Mouse (Mus musculus) neural tube, embryonic 11.5 days (tissue): ENCODE results near the gene Cradd. TPM values are rescaled to one million over a fixed set of nuclear protein-coding genes. Genes with fewer than 3 reads are reported as not detected.

Source experiments
- ATAC-seq: fragments of 200-750 bp; cut with Nextera tagmentation; 2 replicates; pipeline ENCODE4 v1.8.0; 2017; ENCODE audit warnings: moderate number of reproducible peaks, mild to moderate bottlenecking, moderate TSS enrichment, moderate library complexity; ENCODE audit not compliant: insufficient read depth, low FRiP score, low TSS enrichment
- DNase-seq: peaks from one replicate; pipeline ENCODE4 v3.0.0-alpha.2; 2015; ENCODE audit warnings: low spot score
- H3K27ac ChIP-seq: fragments of 300-500 bp; sonication (generic); 2 replicates; pipeline ENCODE4 v1.5.1; 2014; ENCODE audit warnings: low read depth, mild to moderate bottlenecking, low read length
- H3K27me3 ChIP-seq: fragments of 300-500 bp; sonication (generic); 2 replicates; pipeline ENCODE4 v1.6.1; 2014; ENCODE audit warnings: mild to moderate bottlenecking, low read length, mixed read lengths; ENCODE audit not compliant: control insufficient read depth, insufficient read depth
- H3K36me3 ChIP-seq: fragments of 300-500 bp; sonication (generic); 2 replicates; pipeline ENCODE4 v1.6.1; 2014; ENCODE audit warnings: mild to moderate bottlenecking, low read length, moderate library complexity, mixed read lengths; ENCODE audit not compliant: control insufficient read depth, insufficient read depth
- H3K4me1 ChIP-seq: fragments of 300-500 bp; sonication (generic); 2 replicates; pipeline ENCODE4 v1.6.1; 2014; ENCODE audit warnings: low read length, mixed read lengths; ENCODE audit not compliant: control insufficient read depth, insufficient read depth
- H3K4me2 ChIP-seq: fragments of 300-500 bp; sonication (generic); 2 replicates; pipeline ENCODE4 v1.6.1; 2014; ENCODE audit warnings: low read depth, mild to moderate bottlenecking, moderate library complexity
- H3K4me3 ChIP-seq: fragments of 300-500 bp; sonication (generic); 2 replicates; pipeline ENCODE4 v1.5.1; 2014; ENCODE audit warnings: low read depth, low read length
- H3K9ac ChIP-seq: fragments of 300-500 bp; sonication (generic); 2 replicates; pipeline ENCODE4 v1.6.1; 2014; ENCODE audit warnings: mild to moderate bottlenecking, low read length
- H3K9me3 ChIP-seq: fragments of 300-500 bp; sonication (generic); 2 replicates; pipeline ENCODE4 v1.6.1; 2016; ENCODE audit warnings: low read length; ENCODE audit not compliant: control insufficient read depth
- WGBS: fragments of 180-500 bp; shearing (Covaris S2); extraction: QIAGEN DNeasy Blood & Tissue Kit; methylation state at CpG from one replicate; pipeline ENCODE4 v1.1.7; 2014; 5-methylcytosine and 5-hydroxymethylcytosine counted together
- polyA plus RNA-seq: library from polyadenylated mRNA; unstranded; fragments of >200 nt; fragmentation: Nextera tagmentation; extraction: Ambion mirVana; gene quantifications from 2 replicates; pipeline ENCODE4 v1.2.1, GENCODE M21; 2014

Gene Cradd
- polyA plus RNA-seq, 1 experiment from 2014 or later: 12.5 TPM

DNA sequence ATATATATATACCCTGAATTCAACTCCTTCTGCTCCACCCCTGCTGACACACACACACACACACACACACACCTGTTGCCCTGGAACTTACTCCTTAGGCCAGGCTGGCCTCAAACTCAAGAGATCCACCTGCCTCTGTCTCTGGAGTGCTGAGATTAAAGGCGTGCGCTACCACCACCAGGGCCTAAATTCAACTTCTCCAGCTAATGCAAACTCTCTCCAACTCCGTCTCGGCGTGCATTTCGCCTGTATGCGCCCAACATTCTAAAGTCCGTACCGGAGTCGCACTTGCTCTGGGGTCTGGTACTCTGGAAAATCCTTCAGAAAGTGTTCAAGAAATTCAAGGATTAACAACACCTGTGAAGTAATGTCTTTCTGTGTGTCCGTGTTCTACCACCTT, 8.6 kb downstream of the Cradd start:
- no peak overlapping the region for H3K9ac ChIP-seq
- H3K27me3 ChIP-seq: no peaks in the 10 kb centered on the region
- no peaks in the 10 kb centered on the region for H3K36me3 ChIP-seq
- ATAC-seq: no peak
- no peaks in the 10 kb centered on the region for H3K9me3 ChIP-seq
- H3K4me1 ChIP-seq: peaks cover 23% of the 10 kb centered on the region
- 89% methylated on average over 11 of the region's 11 CpGs for WGBS
- no peak overlapping the region for H3K4me3 ChIP-seq
- H3K27ac ChIP-seq: no peak overlapping the region
- H3K4me2 ChIP-seq: no peak overlapping the region
- no peak for DNase-seq

DNA sequence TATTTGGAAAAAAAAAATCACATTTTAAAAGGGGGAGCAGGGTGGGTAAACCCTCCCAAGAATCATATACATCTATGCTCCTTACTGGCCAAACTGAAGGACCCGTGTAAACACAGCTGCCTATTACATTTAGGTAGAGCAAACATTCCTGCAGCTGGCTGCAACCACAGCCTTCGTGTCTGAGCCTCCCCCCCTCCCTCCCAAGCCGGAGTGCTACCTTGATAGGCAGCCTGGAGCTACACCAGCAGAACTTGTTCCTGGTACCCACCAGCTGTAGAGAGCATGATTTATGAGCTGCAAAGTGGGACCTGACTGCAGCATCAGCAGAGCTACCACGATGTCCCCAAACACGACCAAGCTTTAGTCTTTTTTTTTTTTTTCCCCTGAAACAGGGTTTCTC, 9.9 kb downstream of the Cradd start:
- DNase-seq: no peak
- 28% methylated on average over 5 of the region's 5 CpGs for WGBS
- no peak overlapping the region for H3K4me3 ChIP-seq

DNA sequence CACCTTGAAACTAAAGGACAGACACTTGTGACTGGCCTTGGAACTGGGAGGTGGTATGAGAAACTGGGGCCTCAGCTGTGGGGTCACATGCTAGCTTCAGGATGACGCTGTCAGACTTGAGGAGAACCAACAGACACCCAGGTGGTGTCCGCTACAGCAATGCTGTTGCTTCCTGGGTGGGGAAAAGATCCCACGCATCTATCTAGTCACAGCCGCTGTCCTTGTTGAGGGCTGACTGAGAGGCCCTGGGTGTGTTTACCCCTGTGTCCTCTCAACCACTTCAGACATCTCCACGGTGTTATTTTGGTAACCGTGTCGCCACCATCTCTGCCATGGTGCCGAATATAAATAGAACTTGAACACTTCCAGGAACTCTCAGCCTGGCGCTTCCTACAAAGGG, 10.4 kb downstream of the Cradd start:
- WGBS: 66% methylated on average over 9 of the region's 9 CpGs
- no peak for ATAC-seq
- Histone ChIP-seq H3K9ac (no peak overlapping the region), H3K4me3 (no peak overlapping the region), H3K27me3 (no peaks in the 10 kb centered on the region), H3K4me1 (peaks cover 27% of the 10 kb centered on the region), H3K36me3 (no peaks in the 10 kb centered on the region), H3K27ac (no peak overlapping the region), H3K9me3 (no peaks in the 10 kb centered on the region), H3K4me2 (no peak overlapping the region)
- no peak for DNase-seq

More for the DNA sequence above, 9.9 kb downstream of the Cradd start:
- Histone ChIP-seq H3K9me3 (no peaks in the 10 kb centered on the region), H3K4me2 (no peak overlapping the region), H3K9ac (no peak overlapping the region), H3K4me1 (peaks cover 27% of the 10 kb centered on the region), H3K27me3 (no peaks in the 10 kb centered on the region), H3K27ac (no peak overlapping the region), H3K36me3 (no peaks in the 10 kb centered on the region)
- no peak for ATAC-seq

DNA sequence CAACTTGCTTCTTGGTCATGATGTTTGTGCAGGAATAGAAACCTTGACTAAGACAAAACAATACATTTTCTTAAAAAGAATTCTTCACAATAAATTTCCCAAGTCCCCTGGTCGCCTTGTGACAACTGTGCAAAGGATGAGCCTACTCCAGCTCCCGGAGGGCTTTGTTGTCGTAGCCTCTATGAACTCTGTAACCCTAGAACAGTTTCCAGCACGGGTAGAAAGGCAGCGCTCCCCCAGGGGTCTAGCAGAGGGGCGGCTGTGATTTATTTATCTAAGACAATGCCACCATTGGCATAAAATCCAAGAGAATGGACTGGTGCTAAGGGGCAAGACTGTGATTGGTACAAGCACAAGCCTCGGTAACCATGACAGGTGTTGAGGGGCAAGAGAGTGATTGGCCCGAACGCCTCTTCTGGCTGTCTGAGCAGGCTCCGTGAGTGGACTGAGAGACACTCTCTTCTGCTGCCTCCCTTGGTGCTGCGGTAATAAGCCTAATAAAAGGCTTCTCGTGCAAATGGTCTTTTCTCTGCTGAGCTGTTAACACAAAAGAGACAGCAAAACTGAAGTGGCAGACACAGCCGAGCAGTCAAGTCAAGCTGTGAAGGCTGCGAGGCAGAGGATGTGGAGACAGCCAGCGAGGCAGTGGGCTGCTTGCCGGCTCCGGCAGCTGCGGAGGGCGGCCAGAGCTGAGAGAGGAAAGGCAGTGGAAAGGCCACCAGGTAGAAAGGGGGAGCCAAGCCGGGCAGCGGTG, 13.1 kb downstream of the Cradd start:
- H3K27me3 ChIP-seq: no peaks in the 10 kb centered on the region
- H3K9ac ChIP-seq: peak overlapping the region; percentile 23
- peak overlapping the region; percentile 25 for H3K4me2 ChIP-seq
- H3K4me3 ChIP-seq: no peak overlapping the region
- H3K36me3 ChIP-seq: no peaks in the 10 kb centered on the region
- 6% methylated on average over 21 of the region's 21 CpGs for WGBS
- no peaks in the 10 kb centered on the region for H3K9me3 ChIP-seq
- H3K4me1 ChIP-seq: peaks cover 20% of the 10 kb centered on the region
- ATAC-seq (peak; percentile 92), DNase-seq (peak; percentile 75)
- peak overlapping the region; percentile 65; the same call in 1 of the 2 replicates for H3K27ac ChIP-seq

DNA sequence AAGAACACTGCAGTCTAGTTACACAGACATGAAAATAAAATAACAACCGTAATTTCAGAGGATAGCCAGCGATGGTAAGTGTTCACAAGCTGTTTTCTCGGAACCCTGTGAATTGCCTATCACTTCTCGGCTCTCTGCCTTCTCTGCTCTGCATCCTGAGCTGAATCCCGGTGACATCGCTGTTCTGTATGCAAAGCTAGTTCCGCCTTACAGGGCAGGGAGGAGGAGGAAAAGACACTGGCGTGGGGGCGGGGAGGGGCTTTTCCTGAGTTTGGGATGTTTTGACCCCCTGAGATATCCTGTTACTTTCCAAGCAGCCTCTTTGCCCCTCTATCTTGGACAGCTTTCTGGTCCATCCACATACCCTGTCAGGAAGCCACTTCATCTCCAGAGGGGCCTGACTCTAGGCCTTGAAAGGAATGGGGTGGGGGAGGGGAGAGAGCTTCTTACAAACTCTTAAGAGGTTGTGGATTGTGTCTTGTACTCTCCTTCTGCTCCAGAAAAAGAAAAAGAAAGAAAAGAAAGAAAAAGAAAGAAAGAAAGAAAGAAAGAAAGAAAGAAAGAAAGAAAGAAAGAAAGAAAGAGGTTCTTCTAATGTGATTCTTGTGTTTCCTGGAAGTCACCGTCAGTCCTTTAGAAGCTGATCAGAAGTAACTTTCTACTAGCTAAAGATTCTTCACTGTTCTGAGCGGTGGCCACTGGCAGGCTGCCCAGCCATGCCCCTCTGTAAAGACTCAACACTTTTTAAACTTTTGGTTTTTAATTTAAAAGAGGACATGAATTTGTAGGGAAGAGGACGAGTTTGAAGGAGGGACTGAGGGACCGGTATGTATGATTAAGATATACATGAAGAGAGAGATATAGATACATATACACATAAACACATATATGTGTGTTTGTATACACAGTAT, 14.3 kb downstream of the Cradd start:
- Histone ChIP-seq H3K9me3 (no peaks in the 10 kb centered on the region), H3K27ac (no peak overlapping the region), H3K4me1 (peaks cover 18% of the 10 kb centered on the region), H3K27me3 (no peaks in the 10 kb centered on the region), H3K36me3 (no peaks in the 10 kb centered on the region), H3K4me2 (no peak overlapping the region), H3K9ac (no peak overlapping the region), H3K4me3 (no peak overlapping the region)
- 46% methylated on average over 13 of the region's 13 CpGs for WGBS
- ATAC-seq: no peak
- DNase-seq: no peak

DNA sequence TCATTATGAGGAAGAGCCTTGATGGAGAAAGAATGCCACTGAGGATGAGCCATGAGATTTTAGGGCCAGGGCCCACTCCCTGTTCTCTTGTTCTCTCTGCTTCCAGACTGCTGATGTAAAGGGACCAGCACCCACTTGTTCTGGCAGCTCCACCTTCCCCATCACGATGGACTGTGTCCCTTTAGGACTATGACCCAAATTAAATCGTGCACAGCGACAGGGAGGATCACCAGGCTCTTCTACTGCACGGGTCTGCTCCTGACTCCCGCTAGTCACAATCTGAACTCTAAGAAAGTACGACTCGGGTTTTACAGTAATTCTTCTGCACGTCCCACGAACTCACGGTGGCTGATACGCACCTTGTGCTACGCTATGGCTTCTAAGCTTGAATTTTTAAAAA, 14.9 kb downstream of the Cradd start:
- H3K4me3 ChIP-seq: no peak overlapping the region

DNA sequence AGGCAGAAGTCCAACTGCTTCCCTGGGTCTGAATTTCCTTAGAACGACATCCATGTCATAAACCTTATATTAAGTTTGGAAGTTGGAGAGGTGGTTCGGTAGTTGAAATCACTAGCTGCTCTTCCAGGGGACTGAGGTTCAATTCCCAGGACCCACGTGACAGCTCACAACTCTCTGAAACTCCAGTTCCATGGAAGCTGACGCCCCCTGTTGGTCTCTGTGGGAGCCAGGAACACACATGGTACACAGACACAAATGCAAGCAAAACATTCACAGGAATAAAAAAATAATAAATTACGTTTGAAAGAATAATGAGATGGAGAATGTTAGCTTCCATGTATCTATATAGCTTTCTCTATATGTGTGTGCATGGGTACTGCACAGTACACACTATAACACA, 16.0 kb downstream of the Cradd start:
- Histone ChIP-seq H3K4me2 (no peak overlapping the region), H3K27me3 (no peaks in the 10 kb centered on the region), H3K36me3 (no peaks in the 10 kb centered on the region), H3K27ac (no peak overlapping the region), H3K4me1 (peaks cover 18% of the 10 kb centered on the region), H3K9ac (no peak overlapping the region), H3K4me3 (no peak overlapping the region), H3K9me3 (no peaks in the 10 kb centered on the region)
- ATAC-seq (no peak), DNase-seq (no peak)
- 84% methylated on average over 5 of the region's 5 CpGs for WGBS

More for the DNA sequence above, 14.9 kb downstream of the Cradd start:
- Histone ChIP-seq H3K9ac (no peak overlapping the region), H3K36me3 (no peaks in the 10 kb centered on the region), H3K27me3 (no peaks in the 10 kb centered on the region), H3K9me3 (no peaks in the 10 kb centered on the region), H3K4me2 (no peak overlapping the region), H3K27ac (no peak overlapping the region), H3K4me1 (peaks cover 18% of the 10 kb centered on the region)
- DNase-seq: no peak
- WGBS: 78% methylated on average over 12 of the region's 12 CpGs
- no peak for ATAC-seq

DNA sequence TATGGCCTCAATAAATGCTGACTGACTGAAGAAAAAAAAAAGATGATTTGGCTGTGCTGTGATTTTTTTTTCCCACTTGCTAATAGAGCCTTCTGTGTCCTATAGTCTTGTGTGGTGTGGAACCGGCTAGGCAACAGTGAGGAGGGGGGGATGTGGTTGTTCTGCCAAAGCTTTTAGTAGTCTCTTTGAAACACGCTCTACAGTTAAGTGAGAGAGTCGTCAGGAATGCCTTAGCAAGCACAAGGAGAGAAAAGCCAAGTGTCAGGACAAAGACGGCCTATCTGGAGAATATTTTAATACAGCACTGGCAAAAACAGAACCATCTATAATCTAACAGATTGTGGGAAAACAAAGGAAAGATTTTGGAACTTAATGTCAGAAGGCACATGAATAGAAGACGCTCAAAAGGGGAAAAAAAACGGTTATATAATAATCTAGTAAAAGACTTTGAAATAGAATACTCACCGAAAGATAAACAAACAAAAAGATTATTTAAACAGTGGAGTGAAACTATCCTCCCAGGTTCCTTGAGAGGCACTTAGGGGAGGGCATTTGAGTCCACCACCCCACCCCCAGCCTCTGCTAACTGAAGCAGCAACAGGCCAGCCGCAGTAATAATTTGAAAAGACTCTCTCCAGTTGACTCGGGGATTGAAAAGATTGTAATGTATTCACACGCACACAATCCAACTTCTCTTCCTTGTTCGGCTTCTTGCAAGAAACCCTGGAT, 16.9 kb downstream of the Cradd start:
- Histone ChIP-seq H3K4me2 (no peak overlapping the region), H3K4me1 (peaks cover 15% of the 10 kb centered on the region), H3K36me3 (no peaks in the 10 kb centered on the region), H3K4me3 (no peak overlapping the region), H3K9me3 (no peaks in the 10 kb centered on the region), H3K27ac (no peak overlapping the region), H3K9ac (no peak overlapping the region), H3K27me3 (no peaks in the 10 kb centered on the region)
- no peak for ATAC-seq
- no peak for DNase-seq
- WGBS: 59% methylated on average over 11 of the region's 11 CpGs
